Mouse (Mus musculus) ES-Bruce4 (cell line): Measurements from ENCODE around the gene Lsm3. TPM values are rescaled to one million over a fixed set of nuclear protein-coding genes. Genes with fewer than 3 reads are reported as not detected.

Experiments used
- H3K27ac ChIP-seq: 2 replicates; pipeline ENCODE4 v1.5.1; 2012; ENCODE audit warnings: low read length, inconsistent platforms; ENCODE audit not compliant: insufficient read depth
- H3K27me3 ChIP-seq: 2 replicates; pipeline ENCODE4 v1.6.1; 2012; ENCODE audit warnings: mild to moderate bottlenecking, low read length, inconsistent platforms; ENCODE audit not compliant: control insufficient read depth, poor library complexity, insufficient read depth, severe bottlenecking
- H3K36me3 ChIP-seq: 2 replicates; pipeline ENCODE4 v1.6.1; 2012; ENCODE audit warnings: inconsistent platforms, mild to moderate bottlenecking, low read length, moderate library complexity; ENCODE audit not compliant: control insufficient read depth, poor library complexity, insufficient read depth, severe bottlenecking
- H3K4me1 ChIP-seq: one replicate; pipeline ENCODE4 v1.8.1; 2011; ENCODE audit warnings: low read length; ENCODE audit not compliant: control insufficient read depth, insufficient read depth
- H3K4me3 ChIP-seq: 2 replicates; pipeline ENCODE4 v1.5.1; 2011; ENCODE audit warnings: low read depth, mild to moderate bottlenecking, low read length
- H3K9ac ChIP-seq: 2 replicates; pipeline ENCODE4 v1.6.1; 2012; ENCODE audit warnings: low read depth, mild to moderate bottlenecking, inconsistent platforms; ENCODE audit not compliant: poor library complexity, severe bottlenecking
- H3K9me3 ChIP-seq: replicated peaks from 2 replicates; pipeline ENCODE4 v1.6.1; 2012; ENCODE audit warnings: mild to moderate bottlenecking, low read length, inconsistent platforms; ENCODE audit not compliant: control insufficient read depth, poor library complexity, insufficient read depth, severe bottlenecking
- CTCF ChIP-seq: IDR thresholded peaks from one replicate; pipeline ENCODE4 v1.8.1; 2011; ENCODE audit warnings: low read depth, low read length
- EP300 ChIP-seq: IDR thresholded peaks from 2 replicates; pipeline ENCODE4 v1.6.1; 2011; ENCODE audit warnings: low read depth, low read length; ENCODE audit not compliant: insufficient read depth
- POLR2A ChIP-seq: IDR thresholded peaks from one replicate; pipeline ENCODE4 v1.8.1; 2011; ENCODE audit warnings: low read length; ENCODE audit not compliant: insufficient read depth
- polyA plus RNA-seq: library from polyadenylated mRNA; stranded (reverse); fragments of >200 nt; gene quantifications from 2 replicates; pipeline ENCODE4 v1.2.4, GENCODE M21; 2011; ENCODE audit warnings: low read depth; ENCODE audit not compliant: missing spikeins, insufficient read depth, insufficient read length

Lsm3 gene
- polyA plus RNA-seq, 1 experiment = 188 TPM

DNA sequence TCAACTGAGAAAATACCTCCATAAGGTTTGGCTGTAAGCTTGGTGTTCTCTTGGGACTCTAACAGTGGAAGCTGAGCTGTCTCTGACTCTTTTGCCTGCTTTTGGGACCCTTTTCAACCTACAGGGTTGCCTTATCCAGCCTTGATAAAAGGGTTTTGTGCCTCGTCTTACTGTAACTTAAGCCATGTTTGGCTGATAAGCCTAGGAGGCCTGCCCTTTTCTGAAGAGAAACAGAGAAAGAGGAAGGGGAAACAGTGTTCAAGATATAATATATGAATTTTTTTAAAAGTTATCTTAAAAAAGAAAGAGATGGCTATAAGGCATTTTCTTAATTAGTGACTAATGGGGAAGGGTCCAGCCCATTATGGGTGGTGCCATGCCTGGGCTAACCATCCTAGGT, 12.4 kb upstream of the Lsm3 start:
- H3K4me1 ChIP-seq = no peaks in the 10 kb centered on the region
- no peaks in the 10 kb centered on the region for H3K9me3 ChIP-seq
- TF ChIP-seq POLR2A (no peak), EP300 (no peak), CTCF (no peak)
- H3K4me3 ChIP-seq = no peak overlapping the region
- peaks cover 43% of the 10 kb centered on the region for H3K36me3 ChIP-seq
- H3K27me3 ChIP-seq = no peaks in the 10 kb centered on the region
- no peak overlapping the region for H3K27ac ChIP-seq
- H3K9ac ChIP-seq = no peak overlapping the region

DNA sequence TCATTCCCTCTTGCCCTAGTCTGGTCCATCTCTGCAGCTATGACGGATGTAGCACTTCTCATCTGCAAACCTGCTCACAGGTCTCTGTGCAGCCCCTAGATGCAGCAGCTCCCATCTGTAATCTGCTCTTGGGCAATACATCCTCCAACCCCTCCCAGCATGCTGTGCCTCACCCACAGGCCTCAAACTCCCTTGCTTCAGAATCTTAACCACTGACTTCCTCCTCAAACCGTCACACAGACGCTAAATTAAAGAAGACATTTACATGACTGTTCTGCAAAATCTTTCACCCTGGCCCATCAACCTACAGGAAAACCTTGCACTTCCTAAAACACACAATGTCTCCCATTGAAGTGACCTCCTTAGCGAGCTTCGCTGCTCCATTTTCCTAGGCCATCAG, 9.7 kb upstream of the Lsm3 start:
- H3K4me3 ChIP-seq = no peak overlapping the region
- TF ChIP-seq CTCF = no peak
- no peak for TF ChIP-seq EP300
- no peak for TF ChIP-seq POLR2A
- no peaks in the 10 kb centered on the region for H3K27me3 ChIP-seq
- H3K36me3 ChIP-seq = peaks cover 30% of the 10 kb centered on the region
- H3K27ac ChIP-seq = no peak overlapping the region
- no peaks in the 10 kb centered on the region for H3K4me1 ChIP-seq
- no peaks in the 10 kb centered on the region for H3K9me3 ChIP-seq
- H3K9ac ChIP-seq = no peak overlapping the region

DNA sequence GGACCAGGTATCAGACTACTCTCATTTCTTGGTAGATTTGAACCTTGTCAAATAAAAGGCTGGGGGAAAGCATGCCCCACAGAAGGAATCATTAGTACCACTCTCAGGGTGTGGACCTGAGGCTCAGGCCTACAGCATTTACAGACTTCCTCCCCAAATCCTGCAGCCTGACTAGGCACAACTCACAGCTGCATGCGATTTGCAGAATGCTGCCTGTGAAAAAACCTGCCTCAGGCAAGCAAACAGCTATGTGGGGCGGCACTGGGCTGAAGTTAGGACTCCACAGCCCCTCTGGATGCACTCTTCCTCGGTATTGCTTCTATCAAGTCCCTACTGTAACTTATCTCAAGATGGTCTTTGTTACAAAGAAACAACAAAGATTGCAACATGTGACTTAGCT, 7.7 kb upstream of the Lsm3 start:
- H3K9ac ChIP-seq = no peak overlapping the region
- no peak overlapping the region for H3K27ac ChIP-seq
- no peak overlapping the region for H3K4me3 ChIP-seq
- H3K9me3 ChIP-seq = no peaks in the 10 kb centered on the region
- no peak for TF ChIP-seq EP300
- no peak for TF ChIP-seq CTCF
- no peak for TF ChIP-seq POLR2A
- H3K4me1 ChIP-seq = no peaks in the 10 kb centered on the region
- H3K36me3 ChIP-seq = peaks cover 26% of the 10 kb centered on the region
- no peaks in the 10 kb centered on the region for H3K27me3 ChIP-seq

DNA sequence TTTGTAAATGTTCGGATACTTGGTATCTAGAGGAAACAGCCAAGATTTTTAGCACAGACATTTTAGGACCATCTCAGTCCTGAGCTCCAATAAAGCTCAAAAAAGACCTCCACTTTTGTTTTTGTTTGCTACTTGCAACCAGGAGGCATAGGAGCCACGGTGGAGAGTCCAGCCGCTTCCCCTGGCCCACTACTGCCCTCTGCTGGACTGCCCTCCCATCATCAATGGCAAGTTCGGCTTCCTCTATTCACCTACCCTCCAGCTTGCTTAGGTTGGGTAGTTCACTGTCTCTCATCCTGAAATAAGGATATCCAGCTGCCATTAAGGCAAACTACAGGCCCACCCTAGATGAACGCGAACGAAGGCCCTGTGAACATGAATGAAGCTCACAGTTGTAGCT, 6.4 kb upstream of the Lsm3 start:
- Histone ChIP-seq H3K9me3 (no peaks in the 10 kb centered on the region), H3K4me3 (no peak overlapping the region), H3K36me3 (peaks cover 22% of the 10 kb centered on the region), H3K27me3 (no peaks in the 10 kb centered on the region), H3K9ac (no peak overlapping the region), H3K4me1 (no peaks in the 10 kb centered on the region), H3K27ac (no peak overlapping the region)
- no peak for TF ChIP-seq EP300
- TF ChIP-seq CTCF = peak; percentile 94

DNA sequence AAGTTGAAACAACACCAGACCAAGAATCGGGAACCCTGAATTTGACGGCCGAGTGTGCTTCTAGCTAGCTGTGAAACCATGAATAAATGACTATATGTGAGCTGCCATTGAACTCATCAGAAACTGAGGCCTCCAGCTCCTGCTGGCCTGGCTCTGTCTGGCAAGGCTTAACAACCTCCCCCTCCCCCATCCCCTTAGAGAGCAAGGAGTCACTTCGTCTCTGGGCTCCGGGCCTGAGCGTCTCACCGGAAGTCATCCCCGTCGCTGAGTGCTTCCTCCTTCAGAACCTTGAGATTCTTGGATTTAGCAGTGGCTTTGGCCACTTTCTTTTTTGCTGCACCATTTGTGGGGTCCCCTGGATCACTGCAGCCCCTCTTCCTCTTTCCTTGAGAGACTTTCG, 5.5 kb upstream of the Lsm3 start:
- H3K36me3 ChIP-seq = peaks cover 17% of the 10 kb centered on the region
- no peak overlapping the region for H3K27ac ChIP-seq
- no peaks in the 10 kb centered on the region for H3K27me3 ChIP-seq
- H3K9ac ChIP-seq = no peak overlapping the region
- no peaks in the 10 kb centered on the region for H3K4me1 ChIP-seq
- TF ChIP-seq EP300 = no peak
- TF ChIP-seq POLR2A = no peak
- no peak for TF ChIP-seq CTCF
- no peak overlapping the region for H3K4me3 ChIP-seq
- no peaks in the 10 kb centered on the region for H3K9me3 ChIP-seq

DNA sequence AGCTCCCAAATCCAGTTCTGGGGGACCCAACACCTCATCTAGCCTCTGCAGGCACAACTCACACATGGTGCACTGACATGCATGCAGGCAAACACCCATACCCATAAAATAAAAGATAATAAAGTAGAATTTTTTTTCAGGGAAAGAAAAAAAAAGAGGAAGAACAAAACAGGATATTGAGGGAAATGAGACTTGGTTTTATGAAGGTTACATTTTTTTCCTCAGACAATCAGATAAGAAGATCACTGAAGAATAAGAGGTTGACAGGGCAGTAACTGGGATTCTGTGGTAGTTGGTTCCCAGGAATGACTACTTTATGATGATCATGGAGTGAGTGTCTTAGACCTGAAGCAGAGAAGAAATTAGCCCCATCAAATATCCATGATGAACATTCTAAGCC, 1.6 kb upstream of the Lsm3 start:
- Histone ChIP-seq H3K27ac (no peak overlapping the region), H3K36me3 (peaks cover 17% of the 10 kb centered on the region), H3K4me1 (no peaks in the 10 kb centered on the region), H3K27me3 (no peaks in the 10 kb centered on the region), H3K9me3 (no peaks in the 10 kb centered on the region), H3K4me3 (no peak overlapping the region), H3K9ac (no peak overlapping the region)
- TF ChIP-seq CTCF (no peak), POLR2A (no peak), EP300 (no peak)
